Mouse (Mus musculus) kidney, postnatal 14 days (tissue): ENCODE data around the gene Slain1.
"Not testable (repeated sequence)": the region's sequence is repeated elsewhere in the genome, so short reads cannot be mapped to it uniquely, and the experiment has no call there.

Experiments
- DNase-seq: peaks from one replicate; pipeline ENCODE4 v3.0.0; 2022; ENCODE audit warnings: mixed read lengths

Gene Slain1

GRCm38 (mm10) chr14:103723841-103724240 is 73.8 kb downstream of the Slain1 start:
- no peak for DNase-seq

- DNase-seq, result no peak
These were observed 78.5 kb downstream of the Slain1 start for GRCm38 (mm10) chr14:103728506-103728905.

- no peak for DNase-seq
These were observed 79.1 kb downstream of the Slain1 start for GRCm38 (mm10) chr14:103728951-103729725.

- DNase-seq, result no peak
These were observed 79.8 kb downstream of the Slain1 start for GRCm38 (mm10) chr14:103729760-103730367.

- DNase-seq, result no peak
These were observed 82.6 kb downstream of the Slain1 start for GRCm38 (mm10) chr14:103732626-103733025.

GRCm38 (mm10) chr14:103741216-103741615 is 91.2 kb downstream of the Slain1 start:
- DNase-seq, result peak; percentile 63

- DNase-seq, result peak; percentile 57
These were observed 92.1 kb downstream of the Slain1 start for GRCm38 (mm10) chr14:103742150-103742549.

GRCm38 (mm10) chr14:103747345-103747744 is 97.3 kb downstream of the Slain1 start:
- DNase-seq, result no peak

GRCm38 (mm10) chr14:103750638-103751037 is 100.6 kb downstream of the Slain1 start:
- DNase-seq, result not testable (repeated sequence)

- DNase-seq, result no peak
These were observed 101.4 kb downstream of the Slain1 start for GRCm38 (mm10) chr14:103751384-103751783.

- DNase-seq, result no peak
These were observed 102.7 kb downstream of the Slain1 start for GRCm38 (mm10) chr14:103752773-103753172.

- DNase-seq, result no peak
These were observed 104.0 kb downstream of the Slain1 start for GRCm38 (mm10) chr14:103754041-103754440.

GRCm38 (mm10) chr14:103754465-103754864 is 104.4 kb downstream of the Slain1 start:
- DNase-seq, result no peak
